Mouse (Mus musculus): ENCODE measurements around the gene Prl2a1. TPM values are rescaled to one million over a fixed set of nuclear protein-coding genes. Genes with fewer than 3 reads are reported as not detected.
"Not testable (repeated sequence)": the region's sequence is repeated elsewhere in the genome, so short reads cannot be mapped to it uniquely, and the experiment has no call there.

Prl2a1 gene
- not detected for polyA plus RNA-seq (2017; shearing (Covaris generic))

DNA sequence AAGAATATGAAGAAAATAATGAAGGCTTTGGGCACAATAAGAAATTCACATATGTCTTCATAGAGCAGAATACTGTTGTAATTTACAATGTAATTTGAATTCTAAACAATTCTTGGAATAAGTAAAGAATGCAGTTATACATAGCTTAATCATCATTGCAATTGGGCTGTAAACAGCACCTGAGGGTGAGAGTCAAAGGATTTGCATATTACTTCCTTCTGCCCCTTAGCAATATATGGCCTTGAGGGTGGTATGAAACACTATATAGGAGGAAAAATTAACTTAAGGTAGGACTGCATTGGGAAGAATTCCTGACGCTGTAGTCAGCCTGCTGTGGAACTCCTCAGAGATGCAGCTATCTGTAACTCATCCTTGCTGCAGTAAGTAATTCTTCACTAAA, at the start of gene Prl2a1:
Gene Prl2a1, plus strand, starts transcription at position 301 of the 400 bp plus-strand sequence.
- no peak for ATAC-seq

DNA sequence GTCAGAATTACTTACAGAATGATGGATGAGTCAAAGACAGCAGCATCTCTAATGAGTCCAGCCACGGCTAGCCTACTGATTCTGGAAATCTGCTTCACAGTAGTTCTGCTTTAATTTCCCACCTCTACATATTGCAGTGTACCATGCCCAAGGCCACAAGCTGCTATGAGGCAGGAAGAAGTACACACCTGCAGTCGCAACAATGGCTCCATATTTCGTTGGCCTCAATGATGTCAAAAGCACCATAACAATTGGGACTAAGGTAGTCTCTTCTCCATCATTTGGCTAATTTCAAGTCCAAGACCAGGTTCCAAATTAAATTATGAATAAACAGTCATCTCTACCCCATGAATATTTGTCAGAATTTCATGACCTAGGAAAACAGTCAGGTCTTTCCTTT, 20.8 kb upstream of the Prl2a1 start, which contains the start of gene Prl7c1:
Gene Prl7c1, minus strand, starts transcription at position 101 of the 400 bp plus-strand sequence.
- not testable (repeated sequence) for ATAC-seq

DNA sequence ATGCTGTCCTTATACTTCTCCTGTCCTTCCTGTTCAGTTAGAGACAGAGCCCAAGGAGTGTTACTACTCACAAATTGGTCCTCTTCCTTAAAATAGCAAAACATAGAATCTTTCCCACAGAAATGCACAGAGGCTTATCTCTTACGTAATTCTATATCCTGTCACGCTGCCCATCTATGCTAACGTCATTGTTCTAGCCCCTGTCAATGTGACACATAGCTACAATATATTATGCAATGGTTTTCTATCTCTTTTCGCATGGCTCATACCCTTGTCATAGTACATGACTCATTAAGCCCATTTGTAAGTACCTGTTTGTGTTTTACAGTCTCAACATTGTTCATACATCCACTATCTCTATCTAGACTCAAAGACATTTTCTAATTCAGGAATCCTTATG, 2.2 kb upstream of the Prl2a1 start:
- no peak for ATAC-seq

DNA sequence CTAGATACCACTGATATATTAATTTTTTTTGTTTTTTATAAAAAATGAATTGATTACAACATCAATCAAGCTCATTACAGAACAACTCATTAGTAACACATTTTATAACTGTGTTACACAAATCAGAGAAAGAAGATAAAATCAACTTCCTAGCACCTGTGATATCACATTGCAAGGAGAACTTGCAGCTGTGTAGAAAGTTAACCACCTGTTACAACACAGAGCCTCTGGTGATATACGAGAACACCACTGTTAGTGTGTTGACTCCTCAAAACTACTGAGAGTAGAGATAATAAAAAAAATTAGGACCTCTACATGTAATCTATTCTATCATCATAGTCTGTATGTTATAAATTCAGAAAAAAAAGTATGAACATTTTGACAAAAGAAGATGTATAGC, 1.3 kb downstream of the Prl2a1 start:
- ATAC-seq = no peak

DNA sequence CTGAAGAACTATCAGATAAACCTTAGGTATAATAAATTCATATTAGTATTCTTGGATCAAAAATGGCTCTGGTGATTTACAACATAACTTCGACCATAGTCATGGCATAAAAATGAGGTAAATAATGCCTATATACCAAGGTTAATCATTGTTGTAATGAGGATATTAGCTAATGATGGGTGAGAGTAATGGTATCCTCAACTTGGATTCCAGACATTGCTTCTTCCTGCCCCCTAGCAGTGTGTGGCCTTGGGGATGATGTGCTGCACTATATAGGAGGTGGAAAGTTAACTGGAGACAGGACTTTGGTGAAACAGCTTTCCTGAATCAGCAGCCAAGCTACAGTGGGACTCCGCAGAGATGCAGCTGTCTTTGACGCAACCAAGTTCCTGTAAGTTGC, 47.6 kb downstream of the Prl2a1 start, which contains the start of gene Prl2c1:
Gene Prl2c1, plus strand, starts transcription at position 301 of the 400 bp plus-strand sequence.
- ATAC-seq = no peak

Other genes with a start within 250 kb of the Prl2a1 start
- gene Prl8a9, start 237.0 kb upstream of the Prl2a1 start, polyA plus RNA-seq (2017; shearing (Covaris generic)) = not detected
- not detected for gene Prl8a1, start 219.5 kb upstream of the Prl2a1 start, polyA plus RNA-seq (2017; shearing (Covaris generic))
- gene Prl7b1, start 191.1 kb upstream of the Prl2a1 start, polyA plus RNA-seq (2017; shearing (Covaris generic)) = not detected
- gene Prl7a1, start 159.2 kb upstream of the Prl2a1 start, polyA plus RNA-seq (2017; shearing (Covaris generic)) = not detected
- gene Prl7a2, start 133.6 kb upstream of the Prl2a1 start, polyA plus RNA-seq (2017; shearing (Covaris generic)) = under 1 TPM in 1 of 2 experiments, not detected in 1; 0.26 TPM
- gene Prl7d1, start 84.9 kb upstream of the Prl2a1 start, polyA plus RNA-seq (2017; shearing (Covaris generic)) = not detected
- not detected for gene Prl7c1, start 20.9 kb upstream of the Prl2a1 start, polyA plus RNA-seq (2017; shearing (Covaris generic))
- gene Prl2c1, start 47.7 kb downstream of the Prl2a1 start, polyA plus RNA-seq (2017; shearing (Covaris generic)) = not detected
- not detected for gene Prl4a1, start 214.6 kb downstream of the Prl2a1 start, polyA plus RNA-seq (2017; shearing (Covaris generic))

Data from activated CD4-positive, CD25-positive, alpha-beta regulatory T cell, adult 4 months (primary cell).